Mouse (Mus musculus) embryonic fibroblast, embryonic 13.5 days (primary cell): ENCODE measurements around the gene Alpk3.

Source experiments
- CTCF ChIP-seq: IDR thresholded peaks from 2 replicates; pipeline ENCODE4 v1.5.1; 2011; ENCODE audit warnings: mild to moderate bottlenecking, control low read depth, low read length, moderate library complexity, borderline replicate concordance; ENCODE audit not compliant: insufficient read depth
- POLR2A ChIP-seq: IDR thresholded peaks from 2 replicates; pipeline ENCODE4 v1.6.1; 2011; ENCODE audit warnings: low read depth, mild to moderate bottlenecking, control low read depth, low read length, moderate library complexity

DNA sequence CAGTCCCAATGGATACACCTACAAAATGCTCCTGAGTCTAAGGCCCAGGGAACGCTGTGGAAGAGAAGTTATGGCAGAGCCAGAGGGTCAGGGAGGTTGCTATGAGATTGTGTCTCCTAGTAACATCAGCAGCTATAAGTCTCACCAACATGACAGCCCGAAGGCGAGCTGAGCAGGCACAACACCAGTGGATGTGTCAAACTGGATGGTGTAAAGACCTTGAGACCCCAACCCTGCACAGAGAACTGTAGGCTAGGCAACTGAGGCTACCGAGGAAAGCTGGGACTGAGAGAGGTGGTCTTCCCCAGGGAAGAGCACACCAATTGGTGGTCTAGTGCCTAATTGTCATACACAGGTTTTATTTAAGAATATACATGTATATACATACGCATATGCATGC, 50.8 kb downstream of the Alpk3 start:
- no peak for TF ChIP-seq POLR2A
- TF ChIP-seq CTCF: no peak
